Mouse (Mus musculus): ENCODE measurements around the gene Pwwp2b.

Pwwp2b gene

GRCm38 (mm10) chr7:139264337-139264736 lies 16.1 kb downstream of the Pwwp2b start:
- no peak for DNase-seq (ENCODE audit: extremely low spot score)

GRCm38 (mm10) chr7:139265634-139266033 lies 17.4 kb downstream of the Pwwp2b start:
- DNase-seq (ENCODE audit: extremely low spot score) = no peak

- no peak for DNase-seq (ENCODE audit: extremely low spot score)
These were observed 18.1 kb downstream of the Pwwp2b start for GRCm38 (mm10) chr7:139266431-139266830.

- DNase-seq (ENCODE audit: extremely low spot score) = no peak
These were observed 18.9 kb downstream of the Pwwp2b start for GRCm38 (mm10) chr7:139266886-139267870.

GRCm38 (mm10) chr7:139270738-139271137 lies 22.5 kb downstream of the Pwwp2b start:
- DNase-seq (ENCODE audit: extremely low spot score) = no peak

- DNase-seq (ENCODE audit: extremely low spot score) = no peak
These were observed 23.6 kb downstream of the Pwwp2b start for GRCm38 (mm10) chr7:139271871-139272270.

- DNase-seq (ENCODE audit: extremely low spot score) = no peak
These were observed 24.5 kb downstream of the Pwwp2b start for GRCm38 (mm10) chr7:139272639-139273396.

GRCm38 (mm10) chr7:139273397-139273719 lies 25.1 kb downstream of the Pwwp2b start:
- DNase-seq (ENCODE audit: extremely low spot score) = no peak

GRCm38 (mm10) chr7:139275586-139275985 lies 27.3 kb downstream of the Pwwp2b start:
- DNase-seq (ENCODE audit: extremely low spot score) = no peak

GRCm38 (mm10) chr7:139276150-139276549 lies 27.9 kb downstream of the Pwwp2b start:
- DNase-seq (ENCODE audit: extremely low spot score) = no peak

- no peak for DNase-seq (ENCODE audit: extremely low spot score)
These were observed 29.3 kb downstream of the Pwwp2b start for GRCm38 (mm10) chr7:139277536-139277935.

GRCm38 (mm10) chr7:139279571-139279970 lies 31.3 kb downstream of the Pwwp2b start:
- no peak for DNase-seq (ENCODE audit: extremely low spot score)

- DNase-seq (ENCODE audit: extremely low spot score) = no peak
These were observed 31.8 kb downstream of the Pwwp2b start for GRCm38 (mm10) chr7:139280044-139280443.

- DNase-seq (ENCODE audit: extremely low spot score) = no peak
These were observed 32.9 kb downstream of the Pwwp2b start for GRCm38 (mm10) chr7:139281195-139281594.

- DNase-seq (ENCODE audit: extremely low spot score) = no peak
These were observed 33.8 kb downstream of the Pwwp2b start for GRCm38 (mm10) chr7:139282037-139282436.

GRCm38 (mm10) chr7:139285295-139285943 lies 37.1 kb downstream of the Pwwp2b start:
- DNase-seq (ENCODE audit: extremely low spot score) = no peak

GRCm38 (mm10) chr7:139288540-139288939 lies 40.3 kb downstream of the Pwwp2b start:
- no peak for DNase-seq (ENCODE audit: extremely low spot score)

- no peak for DNase-seq (ENCODE audit: extremely low spot score)
These were observed 45.1 kb downstream of the Pwwp2b start for GRCm38 (mm10) chr7:139293350-139293749.

GRCm38 (mm10) chr7:139294076-139294475 lies 45.8 kb downstream of the Pwwp2b start:
- DNase-seq (ENCODE audit: extremely low spot score) = no peak

- no peak for DNase-seq (ENCODE audit: extremely low spot score)
These were observed 47.4 kb downstream of the Pwwp2b start for GRCm38 (mm10) chr7:139295653-139296052.

GRCm38 (mm10) chr7:139296552-139297100 lies 48.3 kb downstream of the Pwwp2b start:
- no peak for DNase-seq (ENCODE audit: extremely low spot score)

GRCm38 (mm10) chr7:139298446-139298845 lies 50.2 kb downstream of the Pwwp2b start:
- peak; percentile 40 for DNase-seq (ENCODE audit: extremely low spot score)

Measured in embryo, embryonic 9.5 days (tissue).